Mouse (Mus musculus) brain, embryonic 14.5 days (tissue): ENCODE measurements around the gene Ppef1.

Experiments
- CTCF ChIP-seq: fragments of 200-500 bp; IDR thresholded peaks from 2 replicates; pipeline ENCODE4 v1.5.1; 2012; ENCODE audit warnings: inconsistent platforms, mild to moderate bottlenecking, moderate library complexity, borderline replicate concordance; ENCODE audit not compliant: insufficient read depth, insufficient read length; ENCODE audit errors: extremely low read depth
- POLR2A ChIP-seq: fragments of 200-500 bp; IDR thresholded peaks from 2 replicates; pipeline ENCODE4 v1.6.1; 2012; ENCODE audit warnings: mild to moderate bottlenecking, inconsistent platforms, borderline replicate concordance; ENCODE audit not compliant: poor library complexity, insufficient read depth, insufficient read length, severe bottlenecking; ENCODE audit errors: extremely low read depth

- TF ChIP-seq CTCF (no peak), POLR2A (no peak)
Observed at GRCm38 (mm10) chrX:160588523-160588922, 147.0 kb downstream of the Ppef1 start.
